Mouse (Mus musculus) spleen, postnatal 10 days (tissue): Measurements from ENCODE around the gene Chpf.

Experiments
- DNase-seq, 2 experiments: peaks; one replicate each; pipeline ENCODE4 v3.0.0; 2021 to 2022; ENCODE audit warnings: low spot score in 2 of 2

Chpf gene

DNA sequence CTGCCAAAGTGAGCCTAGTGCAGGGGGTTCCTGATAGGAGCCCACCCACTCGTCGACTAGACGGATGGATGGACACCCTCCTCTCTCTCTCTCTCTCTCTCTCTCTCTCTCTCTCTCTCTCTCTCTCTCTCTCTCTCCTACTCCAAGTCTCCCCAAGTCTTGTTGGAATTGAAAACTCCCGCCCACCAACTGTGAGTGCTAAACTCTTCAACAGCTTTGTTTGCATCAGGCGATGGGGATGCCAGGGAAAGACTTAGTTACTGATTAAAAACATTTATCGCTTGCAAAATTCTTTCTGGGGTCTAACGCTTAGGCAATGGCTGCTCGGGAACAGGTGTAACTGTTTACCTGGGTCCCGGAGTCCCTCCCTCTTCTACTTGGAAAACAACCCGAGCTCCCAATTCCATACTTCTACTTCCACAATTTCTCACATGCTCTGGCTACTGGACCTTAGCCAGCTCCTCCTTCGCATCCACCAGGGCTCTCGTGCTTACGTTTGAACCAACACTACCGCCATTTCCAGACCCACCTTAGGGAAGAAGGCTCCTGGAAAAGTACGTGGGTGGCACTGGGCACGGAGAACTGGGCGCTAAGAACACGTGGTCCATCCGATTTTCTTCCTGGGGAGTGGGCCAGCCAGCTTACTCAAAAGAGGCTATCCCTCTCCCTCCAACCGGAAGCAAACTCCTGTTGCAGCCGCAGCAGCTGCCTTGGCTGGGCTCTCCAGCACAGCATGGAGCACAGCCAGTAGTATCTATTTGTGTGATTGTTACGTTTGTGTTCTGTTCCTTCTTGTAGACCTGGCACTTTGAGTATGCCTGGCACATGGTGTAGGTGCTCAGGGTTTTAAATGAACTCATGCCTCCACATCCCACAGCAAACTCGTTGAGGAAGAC is 20.1 kb downstream of the Chpf start:
- DNase-seq = no peak

GRCm38 (mm10) chr1:75458025-75458788 is 20.9 kb downstream of the Chpf start:
- no peak for DNase-seq

DNA sequence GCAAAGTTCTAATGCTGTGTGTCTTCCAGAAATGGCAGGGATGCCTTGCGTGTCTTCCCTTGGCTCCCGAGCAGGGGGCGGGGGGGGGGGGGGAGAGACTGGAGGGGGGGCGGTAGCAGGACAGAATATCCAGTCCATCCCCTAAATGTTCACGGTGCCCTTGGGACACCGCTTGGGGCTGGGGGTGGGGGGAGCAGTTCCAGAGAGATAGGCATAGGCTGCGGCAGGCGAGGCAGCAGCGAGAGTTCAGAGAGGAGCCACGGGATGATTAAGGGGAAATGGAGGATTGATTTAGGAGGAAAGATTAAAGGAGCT is 21.4 kb downstream of the Chpf start:
- no peak for DNase-seq

- DNase-seq = peak in 1 of 2 experiments; percentile 50
These were observed 22.2 kb downstream of the Chpf start for GRCm38 (mm10) chr1:75456746-75457564.

GRCm38 (mm10) chr1:75455948-75456347 is 23.2 kb downstream of the Chpf start:
- DNase-seq = no peak

DNA sequence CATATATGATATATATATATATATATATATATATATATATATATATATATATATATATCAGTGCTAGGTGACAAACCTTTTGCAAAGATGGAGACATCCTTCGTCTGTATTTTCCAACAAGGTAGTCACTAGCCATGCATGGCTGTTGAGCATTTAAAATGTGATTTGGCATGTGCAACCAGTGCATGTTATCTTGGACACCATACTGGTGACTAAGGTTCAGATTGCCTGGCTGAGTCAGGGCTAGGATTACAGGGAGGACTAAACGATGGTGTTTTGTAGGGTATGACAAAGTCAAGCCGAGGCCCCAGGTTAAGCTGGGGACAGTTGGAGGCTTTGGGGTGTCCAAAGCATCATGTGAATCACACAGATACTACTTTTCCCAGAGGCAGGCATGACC is 23.7 kb downstream of the Chpf start:
- DNase-seq = no peak

GRCm38 (mm10) chr1:75451900-75452299 is 27.2 kb downstream of the Chpf start:
- no peak for DNase-seq

- DNase-seq = peak in 1 of 2 experiments; percentile 51
These were observed 28.6 kb downstream of the Chpf start, which contains the start of gene Asic4 for GRCm38 (mm10) chr1:75450314-75451005. Gene Asic4 (plus strand): TSS chr1:75450436.

GRCm38 (mm10) chr1:75449377-75450135 is 29.6 kb downstream of the Chpf start:
- DNase-seq = no peak

GRCm38 (mm10) chr1:75448937-75449336 is 30.2 kb downstream of the Chpf start:
- DNase-seq = no peak

DNA sequence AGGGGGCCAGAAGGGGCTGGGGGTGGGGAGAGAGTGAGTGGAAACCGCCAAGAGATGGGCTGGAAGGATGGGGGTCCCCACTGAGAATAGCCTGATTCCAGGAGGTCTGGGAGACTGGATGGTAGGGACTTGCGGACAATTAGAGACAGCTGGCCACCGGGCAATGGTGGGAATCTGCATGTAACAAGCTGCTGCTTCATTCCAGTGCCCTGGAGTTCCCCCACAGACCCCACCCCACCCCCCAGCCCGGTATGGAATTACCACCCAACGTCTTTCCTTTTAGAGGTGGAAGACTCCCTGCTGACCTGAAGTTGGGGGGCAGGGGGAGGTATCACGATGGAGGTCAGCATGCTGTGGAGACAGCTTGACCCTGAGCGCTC is 31.1 kb downstream of the Chpf start:
- no peak for DNase-seq

DNA sequence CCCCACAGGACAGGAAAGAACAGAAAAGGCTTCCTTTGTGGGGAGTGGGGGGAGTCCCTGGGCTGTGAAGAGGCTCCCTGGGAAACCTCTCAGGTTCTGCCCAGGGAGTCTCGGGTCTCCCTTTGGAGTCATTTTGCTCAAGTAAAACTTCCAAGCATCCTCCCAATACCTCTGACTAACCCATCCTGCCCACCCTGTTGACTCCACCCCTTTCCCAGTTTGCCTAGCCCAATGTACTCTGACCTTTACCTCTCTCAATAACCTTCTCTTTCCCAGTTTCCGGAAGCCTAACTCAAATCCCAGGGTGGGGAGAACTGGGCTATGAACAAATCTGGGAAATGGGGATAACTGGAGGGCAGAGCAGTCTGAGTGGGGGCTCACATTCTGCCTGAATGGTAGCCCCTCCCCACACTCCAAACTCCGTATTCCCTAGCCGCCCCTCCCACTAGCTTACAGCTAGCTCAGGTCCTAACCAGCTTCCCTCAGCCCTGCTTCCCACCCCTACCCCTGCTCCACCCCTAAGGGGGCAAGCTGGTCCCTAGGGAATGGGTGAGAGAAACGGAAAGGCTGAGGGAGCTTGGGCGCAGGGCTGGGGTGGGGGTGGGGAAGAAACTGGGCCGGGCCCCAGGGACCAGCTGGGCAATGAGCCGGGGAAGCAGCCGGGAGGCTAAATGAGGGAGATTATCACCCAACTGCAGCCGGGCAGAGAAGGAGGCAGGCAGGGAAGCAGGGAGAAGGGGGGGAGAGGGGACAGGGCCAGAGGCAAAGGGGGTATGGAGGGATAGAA is 31.6 kb downstream of the Chpf start:
- DNase-seq = no peak

DNA sequence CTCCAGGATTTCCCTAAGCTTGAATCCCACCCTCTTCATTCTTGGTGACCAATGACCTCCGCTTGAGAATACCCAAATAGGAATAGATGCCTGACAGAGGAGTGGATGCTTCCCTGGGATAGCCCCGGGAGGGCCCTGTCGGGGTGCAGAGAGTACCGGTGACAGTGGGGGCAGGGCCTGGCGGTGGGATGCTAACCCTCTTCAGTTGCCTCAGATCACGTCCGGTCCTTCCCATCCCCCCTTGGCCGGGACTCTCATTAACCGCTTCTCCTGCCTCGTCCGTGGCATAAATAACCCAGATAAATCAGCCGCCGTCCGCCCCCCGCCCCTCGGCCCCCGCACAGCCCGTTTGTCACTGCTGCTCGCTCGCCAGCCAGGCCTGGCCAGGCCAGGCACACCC is 32.5 kb downstream of the Chpf start:
- no peak for DNase-seq

- DNase-seq = peak; percentile 63 to 86
These were observed 33.1 kb downstream of the Chpf start for GRCm38 (mm10) chr1:75445751-75446611.

- DNase-seq = no peak
These were observed 33.9 kb downstream of the Chpf start for GRCm38 (mm10) chr1:75445141-75445701.

GRCm38 (mm10) chr1:75444208-75444607 is 34.9 kb downstream of the Chpf start:
- DNase-seq = no peak

DNA sequence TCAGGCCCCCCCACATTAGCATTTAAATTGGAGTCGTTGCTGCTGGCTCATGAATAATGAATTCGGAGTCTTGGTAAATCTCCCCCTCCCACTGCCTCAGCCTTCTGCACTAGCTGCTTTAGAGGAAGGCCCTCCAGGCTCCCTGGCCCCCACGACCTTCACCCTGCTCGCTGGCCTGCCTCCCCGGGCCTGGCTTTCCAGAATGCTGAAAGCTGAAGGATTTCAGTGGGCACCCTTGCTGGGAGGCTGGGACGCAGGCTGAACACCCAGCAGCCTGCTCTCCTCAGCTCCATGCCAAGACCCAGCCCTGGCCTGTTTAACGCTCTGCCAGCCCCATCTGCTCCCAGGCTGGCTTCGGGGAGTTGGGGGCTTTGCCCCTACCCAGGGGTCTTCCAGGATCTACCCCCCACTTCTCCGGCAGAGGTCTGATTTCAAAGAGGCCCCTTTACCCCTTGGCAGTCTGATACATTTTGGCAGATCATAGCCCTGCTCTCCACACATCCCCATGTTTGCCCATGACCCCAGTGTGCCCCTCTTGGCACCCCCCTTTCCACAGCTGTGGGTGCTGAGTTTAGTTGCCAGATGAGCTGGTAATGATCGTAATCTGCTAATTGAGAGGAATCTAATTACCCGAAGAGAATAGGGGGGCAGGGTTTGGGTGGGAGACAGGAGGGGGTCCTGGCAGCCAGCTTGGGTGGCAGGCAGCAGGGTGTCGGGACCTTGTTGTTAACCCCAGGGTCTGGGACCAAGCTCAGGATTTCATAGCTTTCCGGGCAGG is 35.7 kb downstream of the Chpf start:
- DNase-seq = no peak

GRCm38 (mm10) chr1:75442811-75443210 is 36.3 kb downstream of the Chpf start:
- DNase-seq = no peak
